Mouse (Mus musculus): Measurements from ENCODE around the gene Tc2n. TPM values are rescaled to one million over a fixed set of nuclear protein-coding genes. Genes with fewer than 3 reads are reported as not detected.
"Not testable (repeated sequence)": the region's sequence is repeated elsewhere in the genome, so short reads cannot be mapped to it uniquely, and the experiment has no call there.

Gene Tc2n
- not detected in 2 replicates for total RNA-seq (2017)

DNA sequence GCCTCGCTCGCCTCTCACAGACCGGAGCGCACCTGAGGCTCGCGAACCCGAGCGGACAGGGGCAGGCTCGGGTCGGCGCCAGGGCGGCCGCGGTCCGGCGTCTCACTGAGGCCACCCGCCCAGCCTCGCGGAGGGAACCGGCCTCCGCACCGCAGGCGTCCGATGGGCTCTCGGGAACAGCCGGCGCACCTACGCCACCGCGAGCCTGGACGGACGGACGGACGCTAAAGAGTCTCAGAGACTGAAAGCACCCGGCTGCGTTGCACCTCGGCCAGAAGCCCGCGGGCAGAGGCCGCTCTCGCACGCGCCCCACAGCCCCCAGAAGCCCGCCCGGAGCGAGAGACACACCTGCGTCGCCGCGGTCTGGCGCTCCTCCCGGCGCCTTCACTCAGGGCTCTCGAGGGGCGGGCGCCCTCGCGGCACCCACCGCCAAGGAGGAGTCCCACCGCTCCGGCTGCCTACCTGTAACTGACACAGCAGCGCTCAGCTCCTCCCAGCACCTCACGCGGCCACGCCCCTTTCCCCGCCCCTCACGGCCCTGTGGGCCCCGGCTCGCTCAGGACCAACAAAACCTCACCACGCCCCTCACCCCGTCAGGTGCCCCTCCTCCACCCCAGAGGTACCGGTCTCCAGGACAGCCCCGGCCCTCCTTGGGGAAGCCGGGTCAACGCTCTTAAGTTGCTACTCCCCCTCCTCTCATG is at the start of gene Tc2n:
TSS of gene Tc2n (minus strand) at position 470 of the 701 bp plus-strand sequence.
- peak; percentile 96 for ATAC-seq (replicated peaks; ENCODE audit: low read depth, poor library complexity, severe bottlenecking)

DNA sequence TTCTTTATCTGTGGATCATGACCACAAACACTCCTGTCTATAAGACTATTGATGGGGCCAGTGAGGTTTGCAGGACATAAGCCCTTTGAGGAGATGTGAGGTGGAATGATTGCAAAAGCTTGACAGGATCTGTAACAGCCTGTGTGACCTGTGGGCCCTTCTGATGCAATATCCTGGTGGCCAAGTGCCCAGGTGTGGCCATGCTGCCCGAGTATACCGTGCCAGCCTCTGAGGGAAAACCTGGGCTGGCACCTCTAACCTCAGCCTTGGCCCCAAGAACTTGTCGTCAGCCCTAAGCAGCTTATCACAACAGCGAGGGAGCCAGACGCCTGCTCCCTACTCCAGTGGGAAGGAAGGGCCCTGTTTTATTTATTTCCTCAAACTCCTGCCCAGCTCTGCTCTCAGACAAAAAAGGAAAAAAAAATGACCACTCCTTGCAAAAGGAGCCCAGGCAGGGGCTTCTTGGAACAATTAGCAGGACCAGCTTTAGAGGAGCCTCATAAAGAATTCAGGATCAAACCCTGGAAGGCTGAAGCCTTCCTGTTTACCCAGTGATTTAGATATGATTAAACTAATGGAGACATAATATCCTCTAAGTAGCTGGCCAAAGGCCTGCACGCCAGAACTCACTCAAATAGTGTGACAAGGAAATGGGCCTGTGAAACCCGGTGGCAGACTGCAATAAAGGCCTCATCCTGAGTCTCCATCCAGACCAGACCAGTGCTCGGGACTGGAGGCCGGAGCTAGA is 49.2 kb upstream of the Tc2n start:
- ATAC-seq (replicated peaks; ENCODE audit: low read depth, poor library complexity, severe bottlenecking), result 0 out of 2 replicates have a peak, but pooled peaks have one; percentile 15

DNA sequence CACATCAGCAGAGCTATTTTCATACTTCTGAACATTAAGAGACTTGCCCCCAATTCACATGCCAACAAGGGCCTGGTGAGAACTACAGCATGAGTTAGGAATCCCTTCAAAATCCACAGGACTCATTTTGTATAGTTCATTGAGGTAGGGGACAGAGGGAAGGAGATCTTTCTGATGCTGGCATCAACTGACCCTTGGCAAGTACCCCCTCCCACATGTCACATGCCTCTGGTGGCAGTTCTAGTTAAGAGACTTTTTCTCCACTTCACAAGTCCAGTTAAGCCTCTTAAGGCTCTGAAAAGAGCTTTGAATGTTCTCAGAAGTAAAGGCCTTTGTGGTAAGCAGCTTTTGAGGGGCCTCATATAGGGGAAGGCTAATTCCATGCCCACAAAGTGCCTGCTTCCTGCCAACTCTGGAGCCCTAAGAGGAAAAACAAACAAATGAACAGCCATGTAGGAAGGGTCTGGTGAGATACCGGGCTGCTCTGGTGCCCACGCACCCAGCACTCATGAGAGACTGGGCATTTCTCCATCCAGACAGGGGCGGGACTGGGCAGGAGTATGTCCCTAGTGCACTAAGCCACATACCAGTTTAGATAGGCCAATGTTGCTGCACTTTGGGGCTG is 48.0 kb upstream of the Tc2n start:
- no peak for ATAC-seq (replicated peaks; ENCODE audit: low read depth, poor library complexity, severe bottlenecking)

DNA sequence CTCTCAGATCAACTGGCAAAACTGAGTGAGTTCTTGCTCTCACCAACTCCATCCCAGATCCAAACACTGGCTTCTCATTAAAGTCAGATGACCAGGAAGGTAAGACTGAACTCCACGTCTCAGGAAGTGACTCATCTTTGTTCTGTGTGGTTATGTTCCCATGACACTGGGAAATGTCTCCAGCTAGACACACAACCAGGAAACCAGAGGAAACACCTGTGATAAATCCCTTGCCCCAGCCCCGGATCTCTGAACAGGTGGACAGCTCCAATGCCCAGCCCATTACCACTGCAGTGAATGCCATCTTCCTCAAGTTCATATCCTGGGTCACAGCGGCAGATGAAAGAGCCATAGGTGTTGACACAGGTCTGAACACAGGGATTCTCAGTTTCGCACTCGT is 46.5 kb upstream of the Tc2n start:
- ATAC-seq (replicated peaks; ENCODE audit: low read depth, poor library complexity, severe bottlenecking), result no peak

DNA sequence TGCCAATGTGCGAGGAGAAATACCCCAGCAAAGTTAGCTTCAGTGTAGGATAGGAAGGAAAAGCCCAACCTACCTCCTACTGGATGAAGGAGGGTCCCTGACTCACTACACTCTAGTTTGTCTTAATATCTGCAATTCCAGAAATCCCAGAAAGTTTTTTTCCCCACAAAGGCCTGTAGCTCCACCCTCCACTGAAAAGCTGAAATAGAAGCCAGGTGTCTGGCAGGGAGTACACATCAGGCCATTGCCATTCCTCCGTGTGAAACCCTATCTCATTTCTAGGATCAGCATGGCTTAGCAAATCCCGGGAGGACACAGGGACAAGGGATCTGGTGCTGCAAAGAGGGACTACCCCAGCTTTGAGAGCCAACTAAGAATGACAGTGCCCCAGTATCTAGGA is 44.7 kb upstream of the Tc2n start:
- ATAC-seq (replicated peaks; ENCODE audit: low read depth, poor library complexity, severe bottlenecking), result no peak

DNA sequence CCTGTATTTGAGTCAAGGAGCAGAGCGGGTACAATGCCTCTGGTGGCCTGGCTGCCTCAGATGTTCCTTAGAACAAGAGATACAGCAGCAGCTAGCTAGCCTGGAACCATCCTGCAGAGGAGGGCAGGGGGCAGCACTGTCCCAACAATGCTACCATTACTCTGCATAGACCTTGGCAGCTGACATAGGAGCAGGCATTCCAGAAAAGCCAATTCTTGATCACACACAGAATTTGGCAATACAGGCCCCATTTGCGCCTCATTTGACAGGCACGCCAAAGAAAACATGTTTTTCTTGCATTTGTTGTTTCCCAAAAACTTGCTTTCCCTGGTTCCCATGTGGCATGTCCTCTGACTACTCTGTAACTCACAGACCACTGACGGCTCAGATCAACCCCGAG is 43.7 kb upstream of the Tc2n start:
- ATAC-seq (replicated peaks; ENCODE audit: low read depth, poor library complexity, severe bottlenecking), result no peak

DNA sequence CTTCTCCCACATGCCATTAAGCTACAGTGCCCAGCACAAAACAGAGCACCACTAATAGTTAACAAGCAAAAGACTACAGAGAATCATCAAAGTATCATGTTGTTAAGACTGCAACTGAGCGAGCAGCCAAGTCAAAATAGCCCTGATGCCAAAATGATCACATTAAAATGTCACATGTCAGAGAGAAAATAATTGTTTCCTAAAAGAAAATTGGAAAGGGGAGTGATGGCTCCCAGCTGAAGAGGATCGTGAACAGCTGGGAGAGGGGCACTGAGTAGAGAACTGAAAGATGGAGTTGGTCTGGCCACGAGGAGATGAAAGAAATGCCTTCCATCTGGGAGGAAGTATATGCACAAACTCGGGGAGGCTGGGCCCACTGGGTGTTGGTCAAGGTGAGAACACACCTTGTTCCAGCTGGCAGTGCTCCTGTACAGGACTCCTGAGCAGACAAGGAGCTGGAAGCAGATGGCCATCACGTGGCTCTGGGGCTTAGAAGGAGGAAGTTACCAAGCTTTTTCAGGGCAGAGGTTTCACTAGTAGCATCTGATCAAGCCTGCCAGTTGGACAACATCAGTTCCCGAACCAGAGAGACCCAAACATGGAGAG is 41.2 kb upstream of the Tc2n start:
- no peak for ATAC-seq (replicated peaks; ENCODE audit: low read depth, poor library complexity, severe bottlenecking)

DNA sequence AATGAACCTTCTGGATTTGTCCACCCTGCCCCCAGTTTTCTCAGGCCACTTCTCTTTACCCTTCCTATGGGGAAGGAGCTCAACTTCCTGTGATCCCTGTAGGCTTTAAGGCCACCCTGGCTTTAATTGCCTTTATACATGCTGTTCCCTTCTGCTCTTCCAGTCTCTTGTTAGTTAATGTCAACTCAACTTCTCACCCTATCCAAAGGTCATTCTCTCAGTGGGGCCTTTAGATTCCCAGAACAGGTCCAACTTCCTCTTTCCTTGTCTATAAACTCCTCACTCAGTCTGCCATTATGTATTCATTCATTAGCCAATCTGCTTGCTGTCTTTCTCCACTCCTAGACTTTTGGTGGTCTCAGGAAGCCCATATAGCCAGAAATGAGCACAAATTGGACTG is 40.4 kb upstream of the Tc2n start:
- no peak for ATAC-seq (replicated peaks; ENCODE audit: low read depth, poor library complexity, severe bottlenecking)

DNA sequence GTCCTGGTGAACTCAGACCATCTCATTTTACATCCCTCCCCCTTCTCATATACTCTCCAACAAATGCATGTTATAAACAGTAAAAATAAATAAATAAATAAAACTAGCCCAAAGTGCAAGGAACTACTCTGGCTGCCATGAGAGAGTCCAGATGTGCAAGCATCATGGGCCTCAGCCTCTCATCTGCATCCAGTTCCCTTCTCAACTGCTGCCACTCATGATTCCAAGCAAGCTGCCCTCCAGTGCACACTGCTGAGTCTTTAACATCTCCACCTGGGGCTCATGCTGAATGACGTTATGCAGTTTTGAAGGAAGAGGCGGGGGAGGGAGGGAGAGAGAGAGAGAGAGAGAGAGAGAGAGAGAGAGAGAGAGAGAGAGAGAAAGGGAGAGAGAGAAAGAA is 24.1 kb upstream of the Tc2n start:
- no peak for ATAC-seq (replicated peaks; ENCODE audit: low read depth, poor library complexity, severe bottlenecking)

DNA sequence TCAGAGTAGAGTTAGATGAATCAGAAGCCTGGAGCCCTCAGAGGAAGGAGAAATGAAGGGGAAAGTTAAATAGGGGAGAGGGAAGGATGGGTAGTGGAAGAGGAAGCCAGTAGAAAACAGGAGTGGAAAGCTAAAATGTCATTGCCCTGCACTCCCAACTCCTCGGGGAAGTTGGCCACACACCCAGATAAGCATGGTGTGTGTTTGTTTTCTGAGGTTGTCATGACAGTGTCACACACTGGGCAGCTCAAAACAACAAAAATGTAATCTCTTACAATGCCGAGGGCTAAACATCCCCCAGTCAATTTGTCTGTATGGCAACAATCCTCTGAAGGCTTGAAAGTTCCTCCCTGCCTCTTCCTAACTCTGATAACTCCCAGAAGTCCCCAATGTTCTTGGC is 22.2 kb upstream of the Tc2n start:
- ATAC-seq (replicated peaks; ENCODE audit: low read depth, poor library complexity, severe bottlenecking), result peak; percentile 47; the same call in 1 of the 2 replicates

DNA sequence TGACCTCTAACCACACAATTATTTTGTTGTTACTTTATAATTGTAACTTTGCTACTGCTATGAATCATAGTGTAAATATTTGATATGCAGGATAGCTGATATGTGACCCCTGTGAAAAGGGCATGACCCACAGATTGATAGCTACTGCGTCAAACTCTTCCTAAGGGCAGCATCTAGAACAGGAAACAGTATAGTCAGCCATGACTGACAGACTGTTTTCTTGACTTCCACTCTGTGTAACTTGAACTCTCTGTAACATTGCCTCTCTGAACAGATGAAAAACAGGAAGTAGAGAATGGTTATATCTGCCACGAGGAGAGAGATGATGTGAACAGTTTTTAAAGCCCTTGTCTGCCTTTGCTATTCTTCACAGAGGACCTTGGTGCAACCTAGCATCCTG is 21.7 kb upstream of the Tc2n start:
- ATAC-seq (replicated peaks; ENCODE audit: low read depth, poor library complexity, severe bottlenecking), result peak; percentile 60

DNA sequence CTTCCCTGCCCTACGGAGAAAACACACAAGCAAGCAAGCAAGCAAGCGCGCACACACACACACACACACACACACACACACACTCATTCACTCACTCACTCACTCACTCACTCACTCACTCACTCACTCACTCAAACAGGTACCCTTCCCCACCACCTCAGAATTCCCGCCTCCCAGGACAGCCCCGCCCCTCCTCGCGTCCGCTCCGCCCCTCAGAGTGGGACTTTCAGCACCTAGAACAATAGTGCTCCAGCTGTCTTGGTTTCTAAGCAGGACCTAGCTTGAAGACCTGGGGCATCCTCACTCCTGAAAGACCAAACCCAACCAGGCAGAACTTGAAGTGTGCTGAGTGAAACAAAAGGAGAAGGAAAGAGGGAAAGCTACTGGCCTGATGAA is 430 bp upstream of the Tc2n start:
- ATAC-seq (replicated peaks; ENCODE audit: low read depth, poor library complexity, severe bottlenecking), result peak; percentile 59

DNA sequence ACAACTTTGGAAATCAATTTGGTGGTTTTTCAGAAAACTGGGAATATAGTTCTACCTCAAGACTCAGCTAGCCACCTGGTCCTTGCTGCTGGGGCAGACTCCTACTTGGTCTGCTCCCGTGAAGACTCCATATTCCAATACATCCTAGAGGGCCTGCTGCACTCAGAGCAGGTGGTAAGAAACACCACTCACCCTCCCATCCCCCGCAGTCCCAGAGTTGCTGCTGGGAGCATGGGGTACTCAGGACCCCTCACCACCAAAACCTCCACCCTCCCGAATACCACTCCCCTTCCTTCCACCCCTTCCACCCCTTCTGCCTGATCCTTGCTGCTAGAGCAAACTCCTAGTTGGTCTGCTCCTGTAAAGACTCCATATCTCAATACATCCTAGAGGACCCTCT is 19.1 kb downstream of the Tc2n start:
- ATAC-seq (replicated peaks; ENCODE audit: low read depth, poor library complexity, severe bottlenecking), result no peak

DNA sequence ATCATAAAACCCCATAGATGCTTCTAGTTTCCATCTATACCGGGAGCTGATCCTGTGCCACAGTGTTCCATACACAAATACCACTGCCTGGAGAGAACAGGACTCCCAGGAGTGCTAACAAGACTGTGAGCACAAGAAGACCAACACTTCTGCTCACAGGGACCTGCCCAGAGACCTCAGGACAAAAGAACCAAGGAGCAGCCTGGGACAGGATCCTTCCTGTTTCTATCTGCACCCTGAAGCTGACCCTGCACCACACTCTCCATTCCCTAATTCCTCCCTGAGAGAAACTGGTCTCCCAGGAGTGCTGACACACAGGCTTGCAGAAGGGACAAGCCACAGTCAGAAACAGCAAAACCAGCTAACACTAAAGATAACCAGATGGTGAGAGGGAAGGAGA is 21.8 kb downstream of the Tc2n start:
- ATAC-seq (replicated peaks; ENCODE audit: low read depth, poor library complexity, severe bottlenecking), result no peak

DNA sequence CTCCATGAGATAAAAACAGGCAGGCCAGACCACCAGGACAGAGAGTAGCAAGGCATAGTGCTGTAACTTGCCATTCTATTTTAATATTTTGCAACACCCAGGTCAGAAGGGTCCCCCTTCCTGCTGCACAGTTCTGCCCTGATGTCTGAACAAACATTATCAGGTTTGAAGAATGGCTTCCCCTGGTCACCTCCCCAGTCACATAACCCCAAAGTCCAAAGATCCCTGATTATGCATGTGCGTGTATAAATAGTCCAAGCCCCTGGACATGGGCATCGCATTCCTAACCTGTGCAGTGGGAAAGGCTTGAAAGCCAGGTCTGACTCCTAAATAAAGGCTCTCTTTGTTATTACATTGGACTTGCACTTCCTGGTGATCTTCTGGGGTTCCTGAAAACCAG is 37.8 kb downstream of the Tc2n start:
- no peak for ATAC-seq (replicated peaks; ENCODE audit: low read depth, poor library complexity, severe bottlenecking)

DNA sequence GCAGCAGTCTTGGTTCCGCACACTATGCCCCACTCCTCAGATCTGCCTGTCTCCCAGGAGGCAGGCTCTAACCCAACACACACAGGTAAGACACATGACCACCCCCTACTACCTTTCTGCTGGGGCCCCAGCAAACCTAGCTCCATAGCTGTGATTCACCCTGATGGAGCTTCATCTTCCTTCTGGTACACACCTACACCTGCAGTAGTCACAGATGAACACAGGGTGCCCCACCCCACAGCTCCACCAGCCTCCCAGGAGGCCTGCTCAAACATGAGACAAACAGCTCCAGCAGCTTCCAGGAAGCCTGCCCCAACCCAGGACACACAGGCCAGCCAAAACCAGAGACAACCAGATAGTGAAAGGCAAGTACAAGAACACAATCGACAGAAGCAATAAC is 50.8 kb downstream of the Tc2n start:
- ATAC-seq (replicated peaks; ENCODE audit: low read depth, poor library complexity, severe bottlenecking), result no peak

DNA sequence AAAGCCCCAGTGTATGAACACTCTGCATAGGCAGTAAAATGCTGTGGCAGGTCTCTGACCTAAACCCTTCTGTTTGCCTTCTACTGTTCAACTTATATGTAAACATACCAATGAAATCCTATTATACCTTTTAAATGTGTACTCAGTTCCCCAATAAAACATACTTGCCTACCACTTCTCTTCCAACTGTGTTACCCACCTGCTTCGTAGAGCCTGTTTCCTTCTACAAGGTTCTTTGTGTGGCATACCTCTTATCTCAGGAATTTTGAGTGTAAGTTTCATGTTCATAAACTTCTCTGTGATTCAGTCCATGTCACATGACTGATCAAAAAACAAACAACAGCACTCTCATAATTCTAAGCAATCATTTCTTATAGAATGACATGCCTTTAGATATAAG is 85.2 kb downstream of the Tc2n start:
- no peak for ATAC-seq (replicated peaks; ENCODE audit: low read depth, poor library complexity, severe bottlenecking)

DNA sequence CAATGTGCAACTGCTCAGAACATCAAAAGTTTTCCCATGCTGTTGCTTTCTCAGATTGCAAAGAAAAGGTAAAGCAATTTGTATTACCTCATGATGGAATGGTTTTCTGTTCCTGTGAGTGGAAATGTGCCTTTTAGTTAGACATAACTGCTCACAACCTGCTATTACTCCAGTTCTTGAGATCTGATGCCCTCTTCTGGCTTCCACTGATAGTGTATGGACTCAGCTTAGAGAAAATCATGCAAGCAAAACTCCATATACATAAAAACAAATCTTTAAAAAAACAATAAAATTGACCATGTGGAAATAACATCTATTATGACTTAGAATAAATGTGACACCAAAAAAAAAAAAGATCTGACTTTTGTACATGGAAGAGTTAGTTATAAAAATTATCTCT is 111.7 kb downstream of the Tc2n start:
- ATAC-seq (replicated peaks; ENCODE audit: low read depth, poor library complexity, severe bottlenecking), result not testable (repeated sequence)
